Mouse (Mus musculus): ENCODE measurements at regions not wholly inside any gene's neighbourhood (a gene's known extent, or its start where the extent isn't known, plus 50 kb on each side); places are given as distances from the start of the nearest gene placed in this dataset.

DNA sequence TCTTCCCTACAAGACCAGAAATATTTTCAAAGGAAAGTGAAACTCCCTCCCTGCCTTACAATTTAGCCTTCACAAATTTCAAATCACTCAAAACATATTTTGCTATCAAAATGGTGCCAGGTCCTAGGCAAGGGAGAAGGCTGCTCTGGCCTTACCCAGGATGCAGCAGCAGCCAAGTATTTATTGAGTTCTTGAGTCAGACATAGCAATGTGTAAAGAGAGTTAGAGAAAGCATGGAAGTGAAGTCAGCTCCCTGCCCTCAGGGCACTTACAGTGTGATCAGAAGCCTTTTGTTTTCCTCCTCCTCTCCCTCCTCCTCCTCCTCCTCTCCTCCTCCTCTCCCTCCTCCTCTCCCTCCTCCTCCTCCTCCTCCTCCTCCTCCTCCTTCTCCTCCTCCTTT is 194.6 kb upstream of the Sox9 start:
- DNase-seq (ENCODE audit: low spot score in 2 of 2) = no peak

DNA sequence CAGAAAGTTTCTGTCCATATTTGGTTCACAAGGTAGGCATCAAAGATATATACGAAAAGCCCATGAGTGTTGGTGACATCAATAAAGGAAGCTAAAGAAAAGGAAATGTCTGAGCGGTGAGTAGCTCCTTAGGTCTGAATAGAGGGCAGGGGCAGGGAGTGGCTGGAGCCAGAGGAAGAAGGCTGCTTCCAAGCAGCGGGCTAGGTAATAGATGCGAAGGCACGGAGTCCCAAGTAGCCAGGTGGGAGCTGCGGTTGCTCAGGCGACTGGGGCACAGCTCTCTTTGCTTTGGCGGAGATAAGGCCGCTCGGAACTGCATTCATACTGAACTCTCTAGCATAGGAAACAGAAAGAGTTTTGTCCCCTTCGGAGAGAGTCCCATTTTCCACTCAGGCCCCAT is 193.9 kb upstream of the Sox9 start:
- DNase-seq (ENCODE audit: low spot score in 2 of 2) = no peak

DNA sequence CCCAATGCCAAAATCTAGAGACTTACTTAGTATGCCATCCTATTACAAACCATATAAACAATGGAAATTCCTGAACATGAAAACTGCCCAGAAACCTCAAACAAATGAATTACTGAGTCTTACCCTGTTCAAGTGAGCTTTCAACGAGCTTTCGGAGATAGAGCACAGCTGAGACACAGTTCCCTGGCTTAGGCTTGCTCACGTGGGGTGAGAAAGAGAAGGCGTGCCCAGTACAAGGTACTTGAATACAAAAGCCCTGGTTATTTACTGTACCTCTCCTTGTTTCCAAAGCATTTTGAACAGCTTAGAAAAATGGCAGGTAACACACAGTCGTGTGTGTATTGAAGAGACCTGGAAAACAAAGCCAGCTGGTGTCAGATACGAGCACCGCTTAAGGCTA is 191.8 kb upstream of the Sox9 start:
- no peak for DNase-seq (ENCODE audit: low spot score in 2 of 2)

DNA sequence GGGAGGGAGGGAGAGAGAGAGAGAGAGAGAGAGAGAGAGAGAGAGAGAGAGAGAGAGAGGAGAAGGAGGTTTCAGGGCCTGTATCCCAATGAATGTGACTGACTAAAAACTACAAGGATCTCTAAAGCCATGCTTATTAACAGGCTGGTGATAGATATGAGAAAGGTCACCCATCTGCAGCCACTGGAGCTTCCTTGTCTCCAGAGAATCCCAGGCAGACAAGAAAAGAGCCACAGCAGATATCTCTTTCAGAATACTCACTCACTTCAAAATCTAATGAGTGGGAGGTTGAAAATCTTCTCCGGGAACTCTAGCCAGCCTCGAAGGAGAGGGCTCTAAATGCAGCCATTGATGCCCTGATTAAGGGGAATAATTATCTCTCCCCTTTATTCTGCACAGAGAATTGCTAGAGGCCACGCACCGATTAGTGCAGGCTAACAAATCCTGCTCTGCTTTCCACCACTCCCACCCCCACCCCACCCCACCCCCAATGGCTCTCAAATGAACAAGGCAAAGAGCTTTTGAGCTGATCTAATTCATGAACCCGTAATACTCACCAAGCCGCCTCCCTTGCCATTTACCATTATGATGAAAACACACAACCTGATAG is 189.5 kb upstream of the Sox9 start:
- no peak for DNase-seq (ENCODE audit: low spot score in 2 of 2)

DNA sequence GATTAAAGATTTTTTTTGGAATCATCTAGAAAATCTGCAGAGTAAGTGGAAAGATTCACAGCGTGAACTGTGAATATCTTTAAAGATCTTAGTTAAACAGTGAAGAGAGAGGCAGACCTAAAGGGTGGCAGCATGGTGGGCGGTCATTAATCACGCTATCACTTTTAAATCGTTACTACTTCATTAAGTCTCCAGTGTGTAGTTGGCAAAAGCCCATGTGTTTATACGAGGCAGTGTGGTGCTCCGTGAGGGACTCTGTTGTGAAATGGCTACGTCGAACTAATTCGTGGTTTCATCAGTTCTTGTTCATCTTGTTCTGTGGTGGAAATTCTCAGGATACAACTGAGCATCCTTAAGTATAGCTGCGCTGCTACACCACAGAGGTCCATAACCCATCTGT is 188.2 kb upstream of the Sox9 start:
- no peak for DNase-seq (ENCODE audit: low spot score in 2 of 2)

DNA sequence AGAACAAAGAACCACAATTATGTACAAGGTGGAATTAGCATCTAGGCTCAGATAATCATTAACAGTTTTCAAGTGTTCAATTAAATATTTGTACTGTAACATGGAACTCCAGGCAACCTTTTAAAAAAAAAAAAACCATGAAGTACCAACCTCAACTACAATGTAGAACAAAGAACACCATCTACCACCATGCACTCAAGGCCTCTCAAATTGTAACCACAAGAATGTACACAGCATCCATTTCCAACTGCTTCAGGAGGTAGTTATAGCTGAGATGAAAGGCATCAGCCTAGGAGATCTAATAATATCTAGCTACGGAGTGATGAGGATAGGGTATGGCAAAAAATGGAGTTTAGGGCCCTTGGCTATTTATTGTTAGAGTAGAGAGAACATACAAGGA is 174.7 kb upstream of the Sox9 start:
- DNase-seq (ENCODE audit: low spot score in 2 of 2) = no peak

DNA sequence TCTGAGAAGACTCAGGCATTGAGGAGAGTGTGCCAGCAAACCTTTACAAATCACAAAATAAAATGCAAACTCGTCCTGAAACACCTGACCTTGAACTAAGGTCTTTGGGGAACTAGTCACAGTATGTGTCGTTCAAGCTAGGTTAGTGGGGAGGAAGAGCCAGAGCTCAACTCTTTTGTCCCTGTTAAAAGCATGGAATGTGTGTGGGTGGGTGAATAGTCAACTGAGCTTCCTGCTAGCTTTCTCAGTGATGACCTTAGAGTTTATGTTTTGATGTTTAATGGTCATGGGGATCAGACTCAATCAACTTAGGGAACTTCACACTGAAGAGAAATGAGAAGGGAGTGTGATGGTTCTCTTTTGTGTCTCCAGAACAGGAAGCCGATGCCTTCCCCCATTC is 172.7 kb upstream of the Sox9 start:
- DNase-seq (ENCODE audit: low spot score in 2 of 2) = no peak

DNA sequence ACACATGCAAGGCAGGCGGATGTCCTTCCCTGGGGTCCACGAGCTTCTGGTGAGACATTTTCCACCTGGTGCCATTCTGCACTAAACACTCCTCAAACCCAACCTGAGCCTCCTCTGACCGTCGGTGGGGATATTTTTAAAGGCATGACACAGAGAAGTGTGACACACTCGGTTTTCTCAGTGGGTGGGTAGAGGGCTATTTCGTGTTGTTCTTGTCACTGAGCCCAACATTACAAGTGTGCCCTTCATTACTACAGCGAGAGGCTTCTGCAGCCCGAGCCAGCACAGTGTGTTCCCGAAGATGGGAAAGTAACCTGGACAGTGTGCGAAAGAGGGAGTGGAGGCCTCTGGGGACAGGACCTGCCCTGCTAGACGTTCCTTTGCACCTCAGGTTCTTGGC is 171.0 kb upstream of the Sox9 start:
- no peak for DNase-seq (ENCODE audit: low spot score in 2 of 2)

DNA sequence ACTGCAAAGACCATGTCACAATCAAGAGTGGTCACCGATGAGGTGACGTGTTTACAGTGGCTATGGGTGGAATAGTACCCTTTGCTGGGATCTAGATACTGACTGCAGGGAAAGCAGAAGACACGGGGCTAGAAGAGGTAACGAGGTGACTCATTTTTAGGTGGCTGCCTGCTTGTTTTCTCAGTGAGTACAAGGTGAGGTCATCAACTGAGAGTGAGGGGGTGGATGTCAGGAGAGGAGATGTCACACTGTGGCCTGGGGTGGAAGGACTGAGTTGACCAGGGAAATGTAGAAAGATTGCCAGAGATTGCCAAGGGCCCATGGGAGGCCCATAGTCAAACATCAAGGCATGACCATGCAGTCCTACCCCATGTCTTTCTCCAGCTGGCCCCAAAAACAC is 166.4 kb upstream of the Sox9 start:
- DNase-seq (ENCODE audit: low spot score in 2 of 2) = no peak

DNA sequence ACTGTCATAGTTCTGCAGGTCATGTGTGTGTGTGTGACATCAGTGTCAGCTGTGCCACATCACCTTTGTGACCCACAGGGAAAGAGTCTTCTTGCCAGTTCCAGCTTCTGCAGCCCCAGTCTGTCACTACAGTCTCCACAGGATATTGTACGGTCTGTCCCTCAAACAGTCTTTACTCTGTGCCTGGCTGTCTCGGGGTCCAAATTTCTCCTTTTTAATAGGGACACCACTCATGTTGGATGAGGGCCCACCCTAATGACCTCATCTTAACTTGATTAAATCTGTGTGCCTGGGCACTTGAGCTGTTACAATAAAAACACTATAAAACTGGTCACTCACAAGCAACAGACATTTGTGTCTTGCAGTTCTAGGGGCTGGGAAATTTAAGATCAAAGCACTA is 165.1 kb upstream of the Sox9 start:
- DNase-seq (ENCODE audit: low spot score in 2 of 2) = no peak

DNA sequence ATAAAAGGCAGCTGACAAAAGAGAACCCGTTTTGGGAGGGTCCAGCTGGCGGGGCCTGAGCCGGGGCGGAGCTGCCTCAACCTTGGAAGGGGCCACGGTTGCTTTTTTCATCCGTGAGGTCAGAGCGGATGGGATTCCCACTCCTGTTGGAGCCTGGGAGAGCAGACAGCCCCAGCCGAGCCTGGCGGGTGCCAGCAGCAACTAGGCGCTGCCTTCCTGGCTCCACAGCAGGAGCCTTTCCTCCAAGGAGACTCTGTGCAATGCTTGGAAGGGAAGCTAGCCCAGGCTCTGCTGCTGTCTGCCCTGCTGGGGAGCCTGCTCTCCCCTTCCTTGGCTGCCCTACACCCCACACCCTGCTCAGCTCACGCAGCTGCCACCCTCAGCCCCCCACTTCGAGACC is 161.1 kb upstream of the Sox9 start:
- no peak for DNase-seq (ENCODE audit: low spot score in 2 of 2)

DNA sequence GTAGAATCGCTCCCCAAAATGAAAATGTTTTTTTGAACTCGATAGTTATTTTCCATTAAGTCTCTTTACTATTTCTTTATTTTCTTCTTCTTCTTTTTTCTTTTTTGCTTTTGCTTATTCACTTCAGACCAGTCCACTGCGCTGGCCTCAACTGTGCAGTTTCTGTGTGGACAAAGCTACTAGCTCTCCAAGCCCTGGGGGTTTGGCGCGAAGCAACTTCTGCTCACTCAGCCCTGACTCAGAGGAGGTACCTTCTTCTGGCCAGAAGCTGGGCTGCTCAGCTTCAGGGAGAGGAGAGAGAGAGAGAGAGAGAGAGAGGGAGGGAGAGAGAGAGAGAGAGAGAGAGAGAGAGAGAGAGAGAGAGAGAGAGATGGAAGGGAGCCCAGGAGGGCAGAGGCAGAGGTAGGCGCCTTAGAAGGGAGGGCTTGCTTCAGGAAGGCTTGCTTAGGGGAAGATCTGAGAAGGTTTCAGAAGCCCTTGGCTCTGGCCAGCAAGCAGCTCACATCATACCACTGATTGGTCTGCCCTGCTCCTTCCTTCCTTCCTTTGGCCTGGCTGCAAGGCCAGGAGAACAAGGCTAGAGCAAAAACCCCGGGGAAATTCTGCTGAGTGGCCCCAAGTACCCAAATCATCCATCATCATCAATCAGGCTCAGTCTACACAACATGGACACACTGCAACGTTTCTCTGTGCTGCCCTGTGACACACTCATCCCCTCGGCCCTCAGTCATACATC is 160.5 kb upstream of the Sox9 start:
- no peak for DNase-seq (ENCODE audit: low spot score in 2 of 2)

DNA sequence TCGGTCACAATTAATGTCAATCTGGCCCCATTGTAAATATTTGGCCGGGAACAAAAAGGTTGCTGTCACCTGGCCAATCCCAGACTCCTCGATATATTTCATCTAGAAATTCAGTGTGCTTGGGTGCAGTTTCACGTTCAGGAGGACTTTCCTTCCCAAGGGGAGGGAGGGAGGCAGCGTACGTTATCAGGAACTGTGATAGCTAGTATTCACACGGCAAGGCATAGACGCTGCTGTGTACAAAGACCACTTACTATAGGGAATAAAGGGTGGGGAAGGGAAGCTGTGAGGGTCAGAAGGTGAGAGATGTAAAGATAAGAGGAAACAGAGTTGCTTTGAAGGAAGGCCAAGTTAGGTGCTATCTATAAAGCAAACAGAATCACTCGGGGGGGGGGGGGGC is 132.7 kb upstream of the Sox9 start:
- DNase-seq (ENCODE audit: low spot score in 2 of 2) = no peak

DNA sequence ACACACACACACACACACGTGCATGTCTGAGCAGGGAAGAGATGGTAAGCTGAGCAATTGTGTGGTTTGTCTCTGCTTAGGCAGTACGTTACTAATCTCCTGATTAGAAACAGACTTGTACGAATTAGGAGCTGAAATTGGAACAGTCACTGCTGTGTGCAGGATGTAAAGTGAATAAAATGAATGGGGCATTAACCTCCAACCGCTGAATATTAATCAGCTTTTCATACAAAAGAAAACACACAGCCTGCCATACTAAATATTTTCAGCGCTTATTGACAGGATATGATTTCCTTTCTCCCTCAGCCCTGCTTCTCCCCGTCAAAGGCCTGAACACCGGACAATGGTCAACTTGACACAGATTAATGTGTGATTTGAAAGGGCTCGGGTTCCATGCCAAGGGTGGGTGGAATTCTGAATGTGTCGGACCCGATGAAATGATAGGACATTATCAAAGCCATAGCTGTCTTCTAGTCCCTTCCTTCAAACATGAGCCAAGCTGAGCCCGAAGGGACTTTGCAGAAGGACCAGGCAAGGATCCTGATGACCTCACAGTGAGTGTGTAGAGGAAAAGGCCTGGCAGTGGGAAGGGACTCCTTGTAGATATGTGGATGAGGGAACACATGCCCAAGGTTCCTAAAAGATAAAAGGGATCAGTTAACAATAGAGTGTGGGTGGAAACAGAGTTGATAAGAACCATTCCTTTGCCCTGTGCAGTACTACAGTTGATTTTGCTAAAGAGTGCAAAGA is 124.4 kb upstream of the Sox9 start:
- no peak for DNase-seq (ENCODE audit: low spot score in 2 of 2)

DNA sequence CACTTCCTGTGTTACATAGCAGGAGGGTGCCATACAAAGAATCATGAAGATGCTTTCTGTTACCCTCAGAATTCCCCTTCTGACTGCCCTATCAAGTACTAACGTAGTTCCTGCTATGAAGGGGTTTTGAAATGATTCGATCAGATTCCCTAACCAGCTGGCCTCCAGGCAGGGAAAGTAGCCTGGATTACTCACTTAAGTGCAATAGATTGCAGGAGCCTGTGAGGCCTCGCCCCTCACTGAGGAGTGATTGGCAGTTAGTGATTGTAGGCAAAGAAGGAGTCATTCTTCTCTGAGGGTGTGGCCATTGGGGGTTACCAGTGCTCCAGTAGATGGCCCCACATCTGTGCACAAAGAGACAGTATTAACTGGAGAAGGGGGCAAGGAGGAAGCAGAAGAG is 122.1 kb upstream of the Sox9 start:
- no peak for DNase-seq (ENCODE audit: low spot score in 2 of 2)

DNA sequence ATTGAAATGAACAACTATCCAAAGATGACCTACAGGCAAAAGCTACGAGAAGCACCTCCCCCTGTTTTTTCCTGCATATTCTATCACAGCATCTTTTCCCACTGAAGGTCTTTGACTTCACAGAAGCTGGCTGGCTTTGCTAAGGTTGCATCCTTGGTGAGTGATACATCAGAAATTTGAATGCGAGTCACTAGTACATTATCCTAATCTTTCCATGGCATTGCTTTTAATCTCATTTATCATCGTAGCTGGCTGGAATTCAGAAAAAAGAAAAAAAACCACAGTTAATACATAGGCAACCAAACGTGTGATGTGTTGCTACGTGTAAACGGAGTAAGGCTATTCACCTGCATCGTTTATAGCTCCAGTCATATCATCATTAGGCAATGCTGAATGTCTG is 120.6 kb upstream of the Sox9 start:
- no peak for DNase-seq (ENCODE audit: low spot score in 2 of 2)

DNA sequence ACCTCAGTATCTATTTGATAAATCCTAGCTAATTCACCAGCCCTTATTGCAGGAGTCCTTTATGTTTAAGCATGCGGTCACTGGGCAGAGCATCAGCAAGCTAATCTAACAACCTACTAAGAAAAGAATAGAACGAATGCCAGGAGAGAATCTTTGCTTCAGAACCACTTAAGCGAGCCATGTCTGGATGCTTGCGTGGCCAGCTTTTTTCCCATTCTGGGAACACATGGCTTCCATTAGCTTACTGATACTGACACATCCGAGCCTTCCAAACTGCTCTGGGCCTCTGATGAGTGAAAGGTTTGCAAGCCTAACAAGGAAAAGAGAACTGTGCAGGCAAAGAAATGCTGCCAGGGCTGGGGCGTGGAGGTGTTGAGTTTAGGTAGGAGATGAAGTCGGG is 114.7 kb upstream of the Sox9 start:
- DNase-seq (ENCODE audit: low spot score in 2 of 2) = no peak

DNA sequence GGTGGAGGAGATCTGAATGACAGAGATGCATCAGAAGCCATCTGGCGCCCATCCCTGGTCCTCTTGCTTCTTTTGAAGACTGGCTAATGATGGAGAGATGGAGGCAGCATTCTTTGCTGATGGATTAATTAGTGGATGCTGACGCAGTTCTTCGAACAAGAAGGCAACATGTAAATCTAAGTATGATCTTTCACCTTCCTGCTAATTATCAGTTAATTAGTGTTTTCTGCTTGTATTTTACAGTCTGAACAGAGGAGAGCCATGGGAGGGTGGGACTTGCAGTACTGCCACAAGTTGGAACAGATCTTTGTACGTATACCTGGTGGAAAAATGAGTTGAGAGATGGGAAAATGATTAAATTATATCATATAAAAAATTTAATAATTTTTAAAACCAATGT is 109.9 kb upstream of the Sox9 start:
- DNase-seq (ENCODE audit: low spot score in 2 of 2) = no peak

DNA sequence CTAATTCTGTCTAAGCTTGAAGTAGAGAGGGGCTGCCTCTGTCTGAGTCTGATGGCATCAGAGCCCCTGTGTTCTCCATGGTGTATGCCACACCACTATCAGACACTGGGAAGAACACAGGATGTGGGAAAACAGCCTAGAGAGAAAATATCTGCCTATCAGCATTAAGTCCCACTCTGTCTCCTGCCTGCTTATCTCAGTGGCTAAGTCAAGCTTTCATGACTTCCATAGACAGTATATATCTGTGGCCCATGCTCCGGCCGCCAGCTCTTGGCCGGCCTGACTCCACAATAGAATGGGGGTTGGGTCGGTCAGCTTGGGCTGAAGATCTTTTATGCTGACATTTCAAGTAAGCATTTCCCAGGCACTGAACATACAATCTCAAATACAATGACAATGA is 92.0 kb upstream of the Sox9 start:
- no peak for DNase-seq (ENCODE audit: low spot score in 2 of 2)

DNA sequence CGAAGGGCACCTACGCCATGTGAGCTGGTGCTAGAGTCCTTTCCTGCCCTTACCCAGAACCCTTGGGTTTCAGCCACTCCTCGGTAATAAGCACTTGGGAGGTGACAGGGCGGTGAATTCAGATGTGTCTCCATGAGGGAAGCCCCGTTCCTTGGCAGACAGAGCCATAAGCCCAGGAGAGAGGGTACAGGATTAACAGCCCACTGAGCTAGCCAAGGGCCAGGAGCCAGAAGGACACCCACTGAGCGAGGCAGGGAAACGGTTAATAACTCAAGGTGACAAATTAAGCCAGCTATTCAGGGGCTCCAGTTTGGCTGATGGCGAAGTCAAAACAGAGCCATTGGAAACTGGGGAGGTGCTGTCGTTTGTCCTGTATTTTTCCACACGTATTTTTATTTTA is 75.9 kb upstream of the Sox9 start:
- no peak for DNase-seq (ENCODE audit: low spot score in 2 of 2)

DNA sequence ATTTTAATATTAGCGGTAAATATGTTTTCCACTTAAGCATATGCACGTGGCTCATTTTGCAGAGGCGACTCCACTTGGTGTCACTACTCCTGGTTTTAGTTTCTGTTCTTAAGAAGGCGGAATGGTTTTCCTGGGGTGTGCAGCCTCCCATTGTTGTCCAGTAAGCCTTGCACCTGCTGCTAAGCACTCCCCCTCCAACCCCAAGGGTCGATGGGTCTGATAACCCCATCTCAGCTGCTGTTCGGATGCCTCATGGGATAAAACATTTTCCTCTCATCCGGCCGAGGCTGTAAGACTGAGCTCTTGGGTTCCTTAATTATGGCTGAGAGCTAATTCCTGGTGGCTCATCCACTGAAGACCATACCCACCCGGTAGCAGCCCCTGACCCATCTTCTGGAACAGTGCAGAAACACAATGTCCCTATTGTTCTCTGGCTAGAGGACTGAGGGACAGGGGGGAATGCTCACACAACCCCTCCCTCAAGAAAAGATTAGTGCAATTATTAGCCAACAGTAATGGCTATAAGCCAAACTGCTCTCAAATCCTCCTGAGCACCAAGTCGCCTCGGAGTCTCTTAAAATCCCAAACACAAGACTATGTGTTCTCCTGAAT is 73.8 kb upstream of the Sox9 start:
- no peak for DNase-seq (ENCODE audit: low spot score in 2 of 2)

DNA sequence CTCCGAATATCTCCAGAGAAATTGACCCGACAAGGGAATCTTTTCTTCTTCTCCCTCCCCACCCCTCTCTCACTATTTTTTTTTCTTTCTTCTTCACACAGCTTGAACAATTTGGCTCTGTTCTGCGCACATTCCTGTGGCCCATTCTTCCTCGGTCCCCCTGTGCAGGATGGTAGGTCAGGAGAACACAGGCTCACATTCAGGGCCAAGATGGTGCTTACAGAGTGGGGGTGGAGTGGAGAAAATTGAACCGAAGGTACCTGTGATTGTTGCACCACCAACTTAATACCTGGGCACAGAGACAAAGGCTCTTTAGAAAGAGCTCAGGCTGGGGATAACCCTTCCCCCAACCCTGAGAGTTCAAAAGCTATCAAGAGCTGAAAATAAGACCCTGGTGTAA is 70.4 kb upstream of the Sox9 start:
- no peak for DNase-seq (ENCODE audit: low spot score in 2 of 2)

DNA sequence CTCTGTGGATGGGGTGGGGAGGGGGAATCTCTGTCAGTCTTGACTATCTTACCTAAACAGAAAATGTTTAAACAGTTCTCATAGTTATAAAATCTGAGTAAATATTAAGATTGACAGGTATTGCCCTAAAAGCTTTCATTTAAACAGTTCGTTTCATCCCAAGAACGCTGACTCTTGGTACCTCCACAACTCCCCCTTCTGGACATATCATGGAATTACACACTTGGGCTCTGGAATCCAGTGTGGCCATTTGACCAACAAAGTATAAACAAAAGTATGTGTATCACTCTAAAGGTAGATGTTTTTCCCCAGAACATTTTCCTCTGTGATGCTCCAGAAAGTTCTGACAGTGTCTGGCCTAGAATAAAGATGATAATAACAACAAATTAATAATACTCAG is 63.5 kb upstream of the Sox9 start:
- no peak for DNase-seq (ENCODE audit: low spot score in 2 of 2)
